Mouse (Mus musculus) embryo, embryonic 9.5 days (tissue): ENCODE measurements around the gene Hist1h1t.
"Not testable (repeated sequence)": the region's sequence is repeated elsewhere in the genome, so short reads cannot be mapped to it uniquely, and the experiment has no call there.

Experiments used
- DNase-seq: peaks from one replicate; pipeline ENCODE4 v3.0.0-alpha.2; 2017; ENCODE audit errors: extremely low spot score

Gene Hist1h1t

GRCm38 (mm10) chr13:23695514-23695913, at the start of gene Hist1h1t:
TSS of gene Hist1h1t (plus strand) at chr13:23695814.
- no peak for DNase-seq

- DNase-seq: no peak
Observed at GRCm38 (mm10) chr13:23659636-23660366, 35.8 kb upstream of the Hist1h1t start.

- DNase-seq: no peak
Observed at GRCm38 (mm10) chr13:23662536-23662935, 33.1 kb upstream of the Hist1h1t start.

GRCm38 (mm10) chr13:23681990-23682582, 13.5 kb upstream of the Hist1h1t start:
- DNase-seq: peak; percentile 27

- peak; percentile 64 for DNase-seq
Observed at GRCm38 (mm10) chr13:23682623-23682946, 13.0 kb upstream of the Hist1h1t start.

- DNase-seq: peak; percentile 65
Observed at GRCm38 (mm10) chr13:23682947-23683754, 12.5 kb upstream of the Hist1h1t start.

GRCm38 (mm10) chr13:23683755-23684281, 11.8 kb upstream of the Hist1h1t start, which contains the start of the genes Hist1h2ac and Hist1h2bc:
TSS of gene Hist1h2ac (minus strand) at chr13:23683948.
TSS of gene Hist1h2bc (plus strand) at chr13:23684199.
- peak; percentile 92 for DNase-seq

GRCm38 (mm10) chr13:23684295-23684945, 11.2 kb upstream of the Hist1h1t start:
- not testable (repeated sequence) for DNase-seq

GRCm38 (mm10) chr13:23685121-23685861, 10.3 kb upstream of the Hist1h1t start:
- DNase-seq: peak; percentile 78

- peak; percentile 27 for DNase-seq
Observed at GRCm38 (mm10) chr13:23685966-23686365, 9.6 kb upstream of the Hist1h1t start.

- no peak for DNase-seq
Observed at GRCm38 (mm10) chr13:23687181-23687580, 8.4 kb upstream of the Hist1h1t start.

- no peak for DNase-seq
Observed at GRCm38 (mm10) chr13:23687907-23688306, 7.7 kb upstream of the Hist1h1t start.

- DNase-seq: no peak
Observed at GRCm38 (mm10) chr13:23688956-23689355, 6.7 kb upstream of the Hist1h1t start.

- no peak for DNase-seq
Observed at GRCm38 (mm10) chr13:23689459-23689858, 6.2 kb upstream of the Hist1h1t start.

- no peak for DNase-seq
Observed at GRCm38 (mm10) chr13:23693856-23694440, 1.7 kb upstream of the Hist1h1t start.

- no peak for DNase-seq
Observed at GRCm38 (mm10) chr13:23694956-23695355, 658 bp upstream of the Hist1h1t start.

- DNase-seq: peak; percentile 30
Observed at GRCm38 (mm10) chr13:23696061-23696474, 454 bp downstream of the Hist1h1t start.

- DNase-seq: peak; percentile 78
Observed at GRCm38 (mm10) chr13:23697491-23698299, 2.1 kb downstream of the Hist1h1t start.

GRCm38 (mm10) chr13:23698300-23698693, 2.7 kb downstream of the Hist1h1t start, which contains the start of gene Hist1h4c:
TSS of gene Hist1h4c (minus strand) at chr13:23698454.
- DNase-seq: peak; percentile 100

- DNase-seq: no peak
Observed at GRCm38 (mm10) chr13:23698996-23699395, 3.4 kb downstream of the Hist1h1t start.
